Mouse (Mus musculus) liver, embryonic 14.5 days (tissue): ENCODE measurements at regions not wholly inside any gene's neighbourhood (a gene's known extent, or its start where the extent isn't known, plus 50 kb on each side); places are given as distances from the start of the nearest gene placed in this dataset.

ENCODE experiments used
- CTCF ChIP-seq: IDR thresholded peaks from 2 replicates; pipeline ENCODE4 v1.5.1; 2016; ENCODE audit warnings: antibody characterized with exemption, low read depth, control low read depth
- EP300 ChIP-seq: IDR thresholded peaks from 2 replicates; pipeline ENCODE4 v1.6.1; 2016; ENCODE audit warnings: antibody characterized with exemption, low read depth

- TF ChIP-seq CTCF (no peak), EP300 (no peak)
These were observed 2206.6 kb upstream of the Lrrc6 start for GRCm38 (mm10) chr15:68707306-68707705.
